Mouse (Mus musculus) liver, embryonic 14.5 days (tissue): ENCODE measurements around the gene Umad1. TPM values are rescaled to one million over a fixed set of nuclear protein-coding genes. Genes with fewer than 3 reads are reported as not detected.

Experiments
- ATAC-seq: fragments of 200-750 bp; cut with Nextera tagmentation; 2 replicates; pipeline ENCODE4 v1.8.0; 2017; ENCODE audit warnings: moderate number of reproducible peaks, mild to moderate bottlenecking, moderate library complexity; ENCODE audit not compliant: insufficient read depth
- DNase-seq, 3 experiments: peaks; one replicate each; pipeline ENCODE4 v3.0.0-alpha.2; 2012 to 2013; ENCODE audit warnings: low read depth in 3 of 3, low spot score in 3 of 3
- H3K27ac ChIP-seq: fragments of 300-500 bp; sonication (generic); 2 replicates; pipeline ENCODE4 v1.5.1; 2014; ENCODE audit warnings: moderate library complexity, mild to moderate bottlenecking, control low read depth, inconsistent platforms
- H3K27me3 ChIP-seq: fragments of 300-500 bp; sonication (generic); 2 replicates; pipeline ENCODE4 v1.6.1; 2014; ENCODE audit warnings: mild to moderate bottlenecking, low read length, moderate library complexity; ENCODE audit not compliant: control insufficient read depth, insufficient read depth
- H3K36me3 ChIP-seq: fragments of 300-500 bp; sonication (generic); replicated peaks from 2 replicates; pipeline ENCODE4 v1.6.1; 2014; ENCODE audit warnings: low read depth; ENCODE audit not compliant: control insufficient read depth, insufficient read depth
- H3K4me1 ChIP-seq, 2 experiments: fragments of 200-500 bp in 1 of 2; fragments of 300-500 bp in 1 of 2; sonication (generic) in 1 of 2; replicated peaks; 2 replicates each; pipeline ENCODE4 v1.6.1; 2012 to 2014; ENCODE audit warnings: antibody characterized with exemption in 1 of 2, inconsistent platforms in 1 of 2, low read length in 1 of 2; ENCODE audit not compliant: control insufficient read depth in 2 of 2, insufficient read depth in 2 of 2
- H3K4me2 ChIP-seq: fragments of 300-500 bp; sonication (generic); 2 replicates; pipeline ENCODE4 v1.6.1; 2014; ENCODE audit warnings: low read depth, mild to moderate bottlenecking, control low read depth, moderate library complexity
- H3K4me3 ChIP-seq, 2 experiments: fragments of 200-500 bp in 1 of 2; fragments of 300-500 bp in 1 of 2; sonication (generic) in 1 of 2; 2 replicates each; pipeline ENCODE4 v1.5.1; 2012 to 2014; ENCODE audit warnings: low read depth in 2 of 2, low read length in 2 of 2, mild to moderate bottlenecking in 2 of 2, control low read depth in 1 of 2, inconsistent platforms in 1 of 2, moderate library complexity in 1 of 2; ENCODE audit not compliant: insufficient read depth in 1 of 2
- H3K9ac ChIP-seq: fragments of 300-500 bp; sonication (generic); replicated peaks from 2 replicates; pipeline ENCODE4 v1.6.1; 2014; ENCODE audit warnings: mild to moderate bottlenecking, control low read depth, moderate library complexity
- H3K9me3 ChIP-seq: fragments of 300-500 bp; sonication (generic); 2 replicates; pipeline ENCODE4 v1.6.1; 2016; ENCODE audit warnings: low read length, mixed read lengths; ENCODE audit not compliant: control insufficient read depth
- CTCF ChIP-seq: IDR thresholded peaks from 2 replicates; pipeline ENCODE4 v1.5.1; 2016; ENCODE audit warnings: antibody characterized with exemption, low read depth, control low read depth
- EP300 ChIP-seq: IDR thresholded peaks from 2 replicates; pipeline ENCODE4 v1.6.1; 2016; ENCODE audit warnings: antibody characterized with exemption, low read depth
- WGBS: fragments of 180-500 bp; shearing (Covaris S2); extraction: QIAGEN DNeasy Blood & Tissue Kit; methylation state at CpG from one replicate; pipeline ENCODE4 v1.1.7; 2014; ENCODE audit not compliant: insufficient replicate concordance; 5-methylcytosine and 5-hydroxymethylcytosine counted together
- polyA plus RNA-seq, 2 experiments: library from polyadenylated mRNA; depleted of rRNA in 1 of 2; stranded (reverse) in 1 of 2; unstranded in 1 of 2; fragments of >200 nt; fragmentation: Nextera tagmentation in 1 of 2; extraction: Ambion mirVana in 1 of 2; gene quantifications; 2 replicates each; pipeline versions ENCODE4 v1.2.1 to v1.2.3; 2012 to 2014

Gene Umad1
- 7.4 and 8.1 TPM in 2 replicates for polyA plus RNA-seq (2012; rRNA removed)
- polyA plus RNA-seq (2014; fragmentation: Nextera tagmentation; extraction: Ambion mirVana) = 14.7 and 15.3 TPM in 2 replicates

- 0% methylated on average over 54 of the region's 64 CpGs for WGBS
- no peaks in the 10 kb centered on the region for H3K27me3 ChIP-seq
- peak within 1 kb of the TSS; percentile 27 for H3K27ac ChIP-seq
- H3K9me3 ChIP-seq = no peaks in the 10 kb centered on the region
- ATAC-seq (peak; percentile 99), DNase-seq (peak; percentile 97 to 99 (median 98))
- peak within 1 kb of the TSS; percentile 83 to 94 for H3K4me3 ChIP-seq
- H3K4me1 ChIP-seq = peaks cover 1 to 4% of the 10 kb centered on the region in 2 experiments; a peak in 3 of 4 replicates
- H3K9ac ChIP-seq = peak within 1 kb of the TSS; percentile 92
- peak within 1 kb of the TSS; percentile 97 for H3K4me2 ChIP-seq
- no peak for TF ChIP-seq CTCF
- no peak; the same call in 1 of the 2 replicates for TF ChIP-seq EP300
- H3K36me3 ChIP-seq = peaks cover 3% of the 10 kb centered on the region
Measured at GRCm38 (mm10) chr6:8259004-8259666, at the start of gene Umad1, which contains the start of the genes Rpa3 and Gm45062. TSS of gene Umad1 (plus strand) at chr6:8259288. TSS of gene Rpa3 (minus strand) at chr6:8259173. TSS of gene Gm45062 (plus strand) at chr6:8259450.

GRCm38 (mm10) chr6:8209866-8210186 is 49.3 kb upstream of the Umad1 start:
- H3K9ac ChIP-seq = peak overlapping the region; percentile 83
- no peak for ATAC-seq
- 7% methylated on average over 10 of the region's 10 CpGs for WGBS
- H3K4me2 ChIP-seq = peak overlapping the region; percentile 82
- H3K4me3 ChIP-seq = peak overlapping the region; percentile 80 to 81
- no peaks in the 10 kb centered on the region for H3K9me3 ChIP-seq
- peaks cover 8 to 10% of the 10 kb centered on the region in 2 experiments for H3K4me1 ChIP-seq
- H3K27ac ChIP-seq = peak overlapping the region; percentile 63
- peak in 1 of 3 experiments; percentile 4 for DNase-seq
- H3K27me3 ChIP-seq = no peaks in the 10 kb centered on the region
- peaks cover 2% of the 10 kb centered on the region for H3K36me3 ChIP-seq
- TF ChIP-seq CTCF (no peak), EP300 (no peak)

GRCm38 (mm10) chr6:8210661-8211060 is 48.4 kb upstream of the Umad1 start:
- TF ChIP-seq EP300 (no peak), CTCF (no peak)
- Histone ChIP-seq H3K4me2 (peak overlapping the region; percentile 82), H3K9ac (peak overlapping the region; percentile 83), H3K4me3 (peak overlapping the region in 1 of 2 experiments; percentile 80; a peak in 2 of 4 replicates), H3K36me3 (peaks cover 2% of the 10 kb centered on the region), H3K4me1 (peaks cover 8 to 10% of the 10 kb centered on the region in 2 experiments), H3K27me3 (no peaks in the 10 kb centered on the region), H3K9me3 (no peaks in the 10 kb centered on the region), H3K27ac (no peak overlapping the region)
- ATAC-seq (no peak), DNase-seq (no peak)
- WGBS = 56% methylated on average over 3 of the region's 3 CpGs

- Histone ChIP-seq H3K27ac (no peak overlapping the region), H3K36me3 (peaks cover 22% of the 10 kb centered on the region), H3K9me3 (no peaks in the 10 kb centered on the region), H3K4me2 (no peak overlapping the region), H3K27me3 (no peaks in the 10 kb centered on the region), H3K9ac (no peak overlapping the region), H3K4me3 (no peak overlapping the region), H3K4me1 (no peaks in the 10 kb centered on the region)
- ATAC-seq = no peak
- TF ChIP-seq EP300 = no peak
- TF ChIP-seq CTCF = no peak
- 65% methylated on average over 3 of the region's 3 CpGs for WGBS
- DNase-seq = no peak
Measured at GRCm38 (mm10) chr6:8227035-8227434, 32.1 kb upstream of the Umad1 start.

DNA sequence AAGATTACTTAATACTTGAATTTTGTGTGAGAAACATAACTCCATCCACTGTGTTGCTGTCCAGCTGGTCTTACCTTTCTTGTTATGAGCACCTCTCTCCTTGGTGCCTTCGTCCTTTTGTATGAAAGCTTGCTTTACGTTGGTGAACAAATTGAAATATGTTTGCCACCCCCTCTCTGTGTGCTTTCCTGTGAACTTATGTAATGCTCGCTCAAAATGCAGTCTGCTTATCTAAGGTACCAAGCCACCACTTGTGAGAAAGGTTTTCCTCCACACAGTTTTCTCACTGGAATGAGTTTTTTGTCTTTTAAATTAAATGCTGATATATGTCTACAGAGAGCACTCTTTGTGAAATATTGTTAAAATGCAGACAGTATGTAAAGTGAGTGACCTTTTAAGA is 30.5 kb upstream of the Umad1 start:
- no peak overlapping the region for H3K4me3 ChIP-seq
- DNase-seq (no peak), ATAC-seq (no peak)
- 73% methylated on average over 3 of the region's 3 CpGs for WGBS
- H3K4me2 ChIP-seq = no peak overlapping the region
- no peaks in the 10 kb centered on the region for H3K27me3 ChIP-seq
- no peak overlapping the region for H3K9ac ChIP-seq
- peaks cover 22% of the 10 kb centered on the region for H3K36me3 ChIP-seq
- TF ChIP-seq CTCF (no peak), EP300 (no peak)
- H3K9me3 ChIP-seq = no peaks in the 10 kb centered on the region
- H3K27ac ChIP-seq = no peak overlapping the region
- no peaks in the 10 kb centered on the region for H3K4me1 ChIP-seq
